Mouse (Mus musculus): ENCODE measurements around the gene Tgfbi. TPM values are rescaled to one million over a fixed set of nuclear protein-coding genes. Genes with fewer than 3 reads are reported as not detected.

The Tgfbi gene
- polyA plus RNA-seq, 1 experiment from 2014 or later = 15.3 TPM

- Histone ChIP-seq H3K4me2 (no peak overlapping the region), H3K4me3 (no peak overlapping the region), H3K9me3 (no peaks in the 10 kb centered on the region), H3K27ac (replicated peaks) (no peak overlapping the region), H3K9ac (no peak overlapping the region), H3K4me1 (replicated peaks) (peaks cover 13% of the 10 kb centered on the region), H3K36me3 (no peaks in the 10 kb centered on the region), H3K27me3 (no peaks in the 10 kb centered on the region)
- no peak for ATAC-seq (ENCODE audit: low read depth)
- WGBS = 87% methylated on average over 6 of the region's 6 CpGs
Observed at GRCm38 (mm10) chr13:56645744-56646143, 36.4 kb downstream of the Tgfbi start.

- WGBS = 78% methylated on average over 10 of the region's 10 CpGs
- no peak overlapping the region for H3K4me2 ChIP-seq
- ATAC-seq (ENCODE audit: low read depth) = peak; percentile 53
- no peaks in the 10 kb centered on the region for H3K9me3 ChIP-seq
- H3K4me3 ChIP-seq = no peak overlapping the region
- H3K36me3 ChIP-seq = no peaks in the 10 kb centered on the region
- H3K9ac ChIP-seq = no peak overlapping the region
- peaks cover 13% of the 10 kb centered on the region for H3K4me1 ChIP-seq (replicated peaks)
- H3K27me3 ChIP-seq = no peaks in the 10 kb centered on the region
- H3K27ac ChIP-seq (replicated peaks) = peak overlapping the region; percentile 69
Observed at GRCm38 (mm10) chr13:56647597-56648405, 38.5 kb downstream of the Tgfbi start.

GRCm38 (mm10) chr13:56650020-56650419 lies 40.7 kb downstream of the Tgfbi start:
- WGBS = 89% methylated on average over 2 of the region's 2 CpGs
- no peak overlapping the region for H3K4me2 ChIP-seq
- no peaks in the 10 kb centered on the region for H3K36me3 ChIP-seq
- no peak overlapping the region for H3K27ac ChIP-seq (replicated peaks)
- no peaks in the 10 kb centered on the region for H3K9me3 ChIP-seq
- H3K4me3 ChIP-seq = no peak overlapping the region
- no peak for ATAC-seq (ENCODE audit: low read depth)
- H3K9ac ChIP-seq = no peak overlapping the region
- H3K27me3 ChIP-seq = no peaks in the 10 kb centered on the region
- peaks cover 13% of the 10 kb centered on the region for H3K4me1 ChIP-seq (replicated peaks)

- Histone ChIP-seq H3K36me3 (no peaks in the 10 kb centered on the region), H3K9me3 (no peaks in the 10 kb centered on the region), H3K4me1 (replicated peaks) (peaks cover 13% of the 10 kb centered on the region), H3K27me3 (no peaks in the 10 kb centered on the region), H3K27ac (replicated peaks) (no peak overlapping the region), H3K9ac (no peak overlapping the region), H3K4me3 (no peak overlapping the region), H3K4me2 (no peak overlapping the region)
- 70% methylated on average over 8 of the region's 8 CpGs for WGBS
- ATAC-seq (ENCODE audit: low read depth) = no peak
Observed at GRCm38 (mm10) chr13:56652381-56652780, 43.1 kb downstream of the Tgfbi start.

GRCm38 (mm10) chr13:56654176-56654575 lies 44.9 kb downstream of the Tgfbi start:
- Histone ChIP-seq H3K4me2 (no peak overlapping the region), H3K27ac (replicated peaks) (no peak overlapping the region), H3K36me3 (no peaks in the 10 kb centered on the region), H3K9me3 (no peaks in the 10 kb centered on the region), H3K27me3 (no peaks in the 10 kb centered on the region), H3K4me3 (no peak overlapping the region), H3K9ac (no peak overlapping the region), H3K4me1 (replicated peaks) (0 out of 2 replicates have a peak, but pooled peaks cover 3% of the 10 kb centered on the region)
- ATAC-seq (ENCODE audit: low read depth) = no peak
- WGBS = 82% methylated on average over 5 of the region's 5 CpGs

- Histone ChIP-seq H3K4me1 (replicated peaks) (0 out of 2 replicates have a peak, but pooled peaks cover 9% of the 10 kb centered on the region), H3K9me3 (no peaks in the 10 kb centered on the region), H3K4me3 (no peak overlapping the region), H3K36me3 (no peaks in the 10 kb centered on the region), H3K27ac (replicated peaks) (no peak overlapping the region), H3K9ac (no peak overlapping the region), H3K4me2 (no peak overlapping the region), H3K27me3 (no peaks in the 10 kb centered on the region)
- 37% methylated on average over 7 of the region's 7 CpGs for WGBS
- ATAC-seq (ENCODE audit: low read depth) = no peak
Observed at GRCm38 (mm10) chr13:56657946-56658512, 48.7 kb downstream of the Tgfbi start.

- Histone ChIP-seq H3K9me3 (no peaks in the 10 kb centered on the region), H3K4me3 (no peak overlapping the region), H3K36me3 (no peaks in the 10 kb centered on the region), H3K9ac (no peak overlapping the region), H3K4me2 (no peak overlapping the region), H3K27me3 (no peaks in the 10 kb centered on the region), H3K4me1 (replicated peaks) (0 out of 2 replicates have a peak, but pooled peaks cover 9% of the 10 kb centered on the region), H3K27ac (replicated peaks) (no peak overlapping the region)
- ATAC-seq (ENCODE audit: low read depth) = no peak
- 69% methylated on average over 6 of the region's 6 CpGs for WGBS
Observed at GRCm38 (mm10) chr13:56658931-56659330, 49.6 kb downstream of the Tgfbi start.

GRCm38 (mm10) chr13:56661914-56662621 lies 52.7 kb downstream of the Tgfbi start:
- WGBS = 63% methylated on average over 7 of the region's 7 CpGs

GRCm38 (mm10) chr13:56664256-56665170 lies 55.2 kb downstream of the Tgfbi start:
- Histone ChIP-seq H3K4me2 (no peak overlapping the region), H3K27me3 (no peaks in the 10 kb centered on the region), H3K4me1 (replicated peaks) (0 out of 2 replicates have a peak, but pooled peaks cover 6% of the 10 kb centered on the region), H3K9me3 (no peaks in the 10 kb centered on the region), H3K36me3 (no peaks in the 10 kb centered on the region), H3K27ac (replicated peaks) (no peak overlapping the region), H3K9ac (no peak overlapping the region), H3K4me3 (no peak overlapping the region)
- ATAC-seq (ENCODE audit: low read depth) = no peak
- WGBS = 73% methylated on average over 17 of the region's 17 CpGs

More at GRCm38 (mm10) chr13:56661914-56662621, 52.7 kb downstream of the Tgfbi start:
- 0 out of 2 replicates have a peak, but pooled peaks cover 9% of the 10 kb centered on the region for H3K4me1 ChIP-seq (replicated peaks)
- no peak overlapping the region for H3K4me3 ChIP-seq
- H3K36me3 ChIP-seq = no peaks in the 10 kb centered on the region
- no peak overlapping the region for H3K9ac ChIP-seq
- H3K27me3 ChIP-seq = no peaks in the 10 kb centered on the region
- H3K4me2 ChIP-seq = no peak overlapping the region
- H3K27ac ChIP-seq (replicated peaks) = 0 out of 2 replicates have a peak overlapping the region, but pooled peaks have one; percentile 1
- no peaks in the 10 kb centered on the region for H3K9me3 ChIP-seq
- no peak for ATAC-seq (ENCODE audit: low read depth)

- H3K4me1 ChIP-seq (replicated peaks) = no peaks in the 10 kb centered on the region
- H3K9me3 ChIP-seq = no peaks in the 10 kb centered on the region
- ATAC-seq (ENCODE audit: low read depth) = no peak
- H3K9ac ChIP-seq = no peak overlapping the region
- no peaks in the 10 kb centered on the region for H3K27me3 ChIP-seq
- no peak overlapping the region for H3K27ac ChIP-seq (replicated peaks)
- WGBS = 60% methylated on average over 11 of the region's 11 CpGs
- H3K4me2 ChIP-seq = no peak overlapping the region
- H3K4me3 ChIP-seq = no peak overlapping the region
- no peaks in the 10 kb centered on the region for H3K36me3 ChIP-seq
Observed at GRCm38 (mm10) chr13:56671206-56671605, 61.9 kb downstream of the Tgfbi start.

GRCm38 (mm10) chr13:56677731-56678130 lies 68.4 kb downstream of the Tgfbi start:
- Histone ChIP-seq H3K27ac (replicated peaks) (0 out of 2 replicates have a peak overlapping the region, but pooled peaks have one; percentile 9), H3K4me2 (no peak overlapping the region), H3K4me1 (replicated peaks) (peaks cover 20% of the 10 kb centered on the region), H3K36me3 (no peaks in the 10 kb centered on the region), H3K27me3 (no peaks in the 10 kb centered on the region), H3K9ac (no peak overlapping the region), H3K4me3 (no peak overlapping the region), H3K9me3 (no peaks in the 10 kb centered on the region)
- WGBS = 72% methylated on average over 4 of the region's 4 CpGs
- no peak for ATAC-seq (ENCODE audit: low read depth)

Measured in neural tube, embryonic 13.5 days (tissue).